Mouse (Mus musculus): ENCODE data around the gene Amy2a5.
"Not testable (repeated sequence)": the region's sequence is repeated elsewhere in the genome, so short reads cannot be mapped to it uniquely, and the experiment has no call there.

DNA sequence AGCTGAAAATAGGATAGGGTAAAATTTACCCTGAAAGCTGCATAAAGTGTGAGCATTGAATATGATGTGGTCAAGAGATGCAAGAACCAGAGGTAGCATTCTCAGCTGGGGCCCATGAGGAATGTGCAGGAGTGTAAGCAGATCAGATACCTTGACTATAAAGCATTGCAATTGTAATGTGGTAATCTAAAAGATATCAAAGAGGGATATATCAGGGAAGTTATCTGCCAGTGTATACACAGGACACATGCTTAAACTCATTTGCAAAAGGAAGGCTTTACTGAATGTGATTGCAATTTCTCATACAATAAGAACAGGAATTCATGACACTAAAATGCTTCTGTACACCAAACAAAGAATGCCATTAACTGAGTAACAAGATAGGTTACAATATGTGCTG, 20.9 kb upstream of the Amy2a5 start:
- TF ChIP-seq POLR2A (IDR thresholded peaks at IDR 0.05; ENCODE audit: control insufficient read depth, extremely low read depth, insufficient read depth, low read length, poor library complexity); CTCF (IDR thresholded peaks at IDR 0.05; ENCODE audit: borderline replicate concordance, control insufficient read depth, extremely low read depth, insufficient read depth, low read length, poor library complexity): not testable (repeated sequence)
